Mouse (Mus musculus) myocyte (in vitro differentiated cells): Measurements from ENCODE around the gene Slc51a. TPM values are rescaled to one million over a fixed set of nuclear protein-coding genes. Genes with fewer than 3 reads are reported as not detected.

Source experiments
- H3K27me3 ChIP-seq: one replicate; pipeline ENCODE4 v1.6.1; 2011; ENCODE audit not compliant: control insufficient read depth, insufficient read depth, insufficient read length
- H3K36me3 ChIP-seq: one replicate; pipeline ENCODE4 v1.6.1; 2011; ENCODE audit not compliant: control insufficient read depth, insufficient read depth
- H3K4me2 ChIP-seq: one replicate; pipeline ENCODE4 v1.6.1; 2011; ENCODE audit warnings: low read depth, control low read depth
- H3K4me3 ChIP-seq: one replicate; pipeline ENCODE4 v1.5.1; 2011; ENCODE audit warnings: mild to moderate bottlenecking, control low read depth, moderate library complexity
- H3K79me2 ChIP-seq: one replicate; pipeline ENCODE4 v1.6.1; 2011; ENCODE audit not compliant: control insufficient read depth, insufficient read depth
- H3ac ChIP-seq: one replicate; pipeline ENCODE4 v1.6.1; 2011; ENCODE audit not compliant: control insufficient read depth, insufficient read length
- CEBPB ChIP-seq: IDR thresholded peaks from 2 replicates; pipeline ENCODE4 v1.6.1; 2011; ENCODE audit warnings: mild to moderate bottlenecking, moderate library complexity; ENCODE audit not compliant: poor library complexity, insufficient read depth, severe bottlenecking
- E2F4 ChIP-seq: IDR thresholded peaks from one replicate; pipeline ENCODE4 v1.6.1; 2011; ENCODE audit warnings: mild to moderate bottlenecking, control low read depth, moderate library complexity; ENCODE audit not compliant: insufficient read depth
- MAX ChIP-seq: IDR thresholded peaks from one replicate; pipeline ENCODE4 v1.6.1; 2011; ENCODE audit warnings: low read depth, mild to moderate bottlenecking, control low read depth
- MYOD1 ChIP-seq, 3 experiments: IDR thresholded peaks; one replicate each; pipeline ENCODE4 v1.6.1; 2011; ENCODE audit warnings: control low read depth in 2 of 3, low read depth in 2 of 3, mild to moderate bottlenecking in 2 of 3, moderate library complexity in 1 of 3; ENCODE audit not compliant: insufficient read length in 2 of 3, control insufficient read depth in 1 of 3
- MYOG ChIP-seq, 3 experiments: IDR thresholded peaks; one replicate each; pipeline ENCODE4 v1.6.1; 2011; ENCODE audit warnings: control low read depth in 2 of 3, low read depth in 2 of 3, mild to moderate bottlenecking in 2 of 3; ENCODE audit not compliant: insufficient read length in 2 of 3, control insufficient read depth in 1 of 3, insufficient read depth in 1 of 3
- POLR2A ChIP-seq: IDR thresholded peaks from one replicate; pipeline ENCODE4 v1.6.1; 2011; ENCODE audit warnings: low read depth, mild to moderate bottlenecking, control low read depth, moderate library complexity; ENCODE audit not compliant: insufficient read length
- POLR2AphosphoS2 ChIP-seq: IDR thresholded peaks from one replicate; pipeline ENCODE4 v1.6.1; 2011; ENCODE audit warnings: low read depth, control low read depth; ENCODE audit not compliant: insufficient read length
- REST ChIP-seq: IDR thresholded peaks from one replicate; pipeline ENCODE4 v1.6.1; 2011; ENCODE audit warnings: mild to moderate bottlenecking, control low read depth, moderate library complexity; ENCODE audit not compliant: insufficient read depth, insufficient read length
- SRF ChIP-seq: IDR thresholded peaks from one replicate; pipeline ENCODE4 v1.6.1; 2011; ENCODE audit warnings: low read depth; ENCODE audit not compliant: control insufficient read depth, insufficient read length
- TCF12 ChIP-seq: IDR thresholded peaks from one replicate; pipeline ENCODE4 v1.6.1; 2011; ENCODE audit warnings: mild to moderate bottlenecking, control low read depth; ENCODE audit not compliant: poor library complexity, insufficient read depth, severe bottlenecking
- TCF3 ChIP-seq: IDR thresholded peaks from one replicate; pipeline ENCODE4 v1.6.1; 2011; ENCODE audit warnings: low read depth, control low read depth; ENCODE audit not compliant: insufficient read length
- USF1 ChIP-seq: IDR thresholded peaks from one replicate; pipeline ENCODE4 v1.6.1; 2011; ENCODE audit warnings: low read depth, mild to moderate bottlenecking, control low read depth, moderate library complexity
- polyA plus RNA-seq: library from polyadenylated mRNA; unstranded; fragments of >200 nt; fragmentation: generic; extraction: Trizol; gene quantifications from one replicate; pipeline ENCODE4 v1.2.1, GENCODE M21; 2012; ENCODE audit warnings: missing spikeins

The Slc51a gene
- polyA plus RNA-seq, 1 experiment: 0.28 TPM

GRCm38 (mm10) chr16:32456086-32456485, 31.6 kb downstream of the Slc51a start:
- no peak for TF ChIP-seq CEBPB
- no peak for TF ChIP-seq MAX
- no peak for TF ChIP-seq E2F4
- no peak for TF ChIP-seq REST
- TF ChIP-seq MYOD1 (IDR thresholded peaks at IDR 0.05; ENCODE audit: control insufficient read depth in 1 of 3, insufficient read length in 2 of 3, low read depth in 2 of 3): no peak
- no peak for TF ChIP-seq TCF12
- H3K79me2 ChIP-seq: no peaks in the 10 kb centered on the region
- H3K4me3 ChIP-seq: no peak overlapping the region
- peaks cover 24% of the 10 kb centered on the region for H3K36me3 ChIP-seq
- no peak overlapping the region for H3ac ChIP-seq
- no peaks in the 10 kb centered on the region for H3K27me3 ChIP-seq
- no peak overlapping the region for H3K4me2 ChIP-seq

- Histone ChIP-seq H3ac (no peak overlapping the region), H3K4me3 (no peak overlapping the region), H3K36me3 (peaks cover 24% of the 10 kb centered on the region), H3K79me2 (no peaks in the 10 kb centered on the region), H3K27me3 (no peaks in the 10 kb centered on the region), H3K4me2 (no peak overlapping the region)
- no peak for TF ChIP-seq POLR2A
- no peak for TF ChIP-seq E2F4
- no peak for TF ChIP-seq MYOG (IDR thresholded peaks at IDR 0.05; ENCODE audit: control insufficient read depth in 1 of 3, insufficient read depth in 1 of 3, insufficient read length in 2 of 3, low read depth in 2 of 3)
- no peak for TF ChIP-seq USF1
- TF ChIP-seq TCF12: no peak
- TF ChIP-seq REST: no peak
- TF ChIP-seq TCF3: no peak
- TF ChIP-seq MYOD1 (IDR thresholded peaks at IDR 0.05; ENCODE audit: control insufficient read depth in 1 of 3, insufficient read length in 2 of 3, low read depth in 2 of 3): no peak
- TF ChIP-seq CEBPB: no peak
- no peak for TF ChIP-seq POLR2AphosphoS2
- TF ChIP-seq SRF: no peak
- no peak for TF ChIP-seq MAX
Measured at GRCm38 (mm10) chr16:32454646-32455045, 33.0 kb downstream of the Slc51a start.

- Histone ChIP-seq H3K4me3 (no peak overlapping the region), H3K79me2 (no peaks in the 10 kb centered on the region), H3K27me3 (no peaks in the 10 kb centered on the region), H3ac (no peak overlapping the region), H3K36me3 (peaks cover 24% of the 10 kb centered on the region), H3K4me2 (no peak overlapping the region)
- TF ChIP-seq USF1: no peak
- TF ChIP-seq POLR2A: no peak
- TF ChIP-seq TCF12: no peak
- no peak for TF ChIP-seq MAX
- no peak for TF ChIP-seq SRF
- TF ChIP-seq TCF3: no peak
- no peak for TF ChIP-seq E2F4
- no peak for TF ChIP-seq MYOG (IDR thresholded peaks at IDR 0.05; ENCODE audit: control insufficient read depth in 1 of 3, insufficient read depth in 1 of 3, insufficient read length in 2 of 3, low read depth in 2 of 3)
- no peak for TF ChIP-seq CEBPB
- no peak for TF ChIP-seq MYOD1 (IDR thresholded peaks at IDR 0.05; ENCODE audit: control insufficient read depth in 1 of 3, insufficient read length in 2 of 3, low read depth in 2 of 3)
- no peak for TF ChIP-seq POLR2AphosphoS2
- TF ChIP-seq REST: no peak
Measured at GRCm38 (mm10) chr16:32453102-32453501, 34.6 kb downstream of the Slc51a start.

- TF ChIP-seq CEBPB (no peak), TCF12 (no peak), SRF (no peak), MYOG (IDR thresholded peaks at IDR 0.05; ENCODE audit: control insufficient read depth in 1 of 3, insufficient read depth in 1 of 3, insufficient read length in 2 of 3, low read depth in 2 of 3) (no peak), USF1 (no peak), MYOD1 (IDR thresholded peaks at IDR 0.05; ENCODE audit: control insufficient read depth in 1 of 3, insufficient read length in 2 of 3, low read depth in 2 of 3) (no peak), REST (no peak), POLR2AphosphoS2 (no peak), MAX (no peak), E2F4 (no peak), TCF3 (no peak), POLR2A (no peak)
- no peak overlapping the region for H3K4me2 ChIP-seq
- H3ac ChIP-seq: no peak overlapping the region
- no peak overlapping the region for H3K4me3 ChIP-seq
- H3K36me3 ChIP-seq: peaks cover 11% of the 10 kb centered on the region
- no peaks in the 10 kb centered on the region for H3K79me2 ChIP-seq
- no peaks in the 10 kb centered on the region for H3K27me3 ChIP-seq
Measured at GRCm38 (mm10) chr16:32450133-32450532, 37.5 kb downstream of the Slc51a start.

- Histone ChIP-seq H3K4me3 (no peak overlapping the region), H3K4me2 (no peak overlapping the region), H3K27me3 (no peaks in the 10 kb centered on the region), H3ac (no peak overlapping the region), H3K36me3 (peaks cover 11% of the 10 kb centered on the region), H3K79me2 (peaks cover under 1% of the 10 kb centered on the region)
- TF ChIP-seq TCF3: no peak
- TF ChIP-seq E2F4: no peak
- no peak for TF ChIP-seq USF1
Measured at GRCm38 (mm10) chr16:32449665-32450064, 38.0 kb downstream of the Slc51a start.
